Mouse (Mus musculus): Measurements from ENCODE around the gene Tex48. TPM values are rescaled to one million over a fixed set of nuclear protein-coding genes. Genes with fewer than 3 reads are reported as not detected.

Tex48 gene
- polyA plus RNA-seq, 1 experiment from 2014 or later = not detected

- Histone ChIP-seq H3K4me1 (peaks cover 16% of the 10 kb centered on the region), H3K4me3 (no peak overlapping the region), H3K36me3 (no peaks in the 10 kb centered on the region), H3K27ac (replicated peaks) (0 out of 2 replicates have a peak overlapping the region, but pooled peaks have one; percentile 2), H3K9ac (no peak overlapping the region), H3K4me2 (no peak overlapping the region), H3K27me3 (replicated peaks) (no peaks in the 10 kb centered on the region), H3K9me3 (peaks cover 4% of the 10 kb centered on the region; the same call in 1 of the 2 replicates)
- no peak for ATAC-seq (ENCODE audit: extremely low read depth, insufficient number of reproducible peaks, low FRiP score, low TSS enrichment)
- WGBS = 59% methylated on average over 5 of the region's 5 CpGs
These were observed 27.6 kb downstream of the Tex48 start for GRCm38 (mm10) chr4:63594459-63595110.

- no peak overlapping the region for H3K9ac ChIP-seq
- no peaks in the 10 kb centered on the region for H3K9me3 ChIP-seq
- H3K4me3 ChIP-seq = no peak overlapping the region
- no peak overlapping the region for H3K27ac ChIP-seq (replicated peaks)
- no peaks in the 10 kb centered on the region for H3K36me3 ChIP-seq
- no peaks in the 10 kb centered on the region for H3K27me3 ChIP-seq (replicated peaks)
- H3K4me2 ChIP-seq = no peak overlapping the region
- no peak for ATAC-seq (ENCODE audit: extremely low read depth, insufficient number of reproducible peaks, low FRiP score, low TSS enrichment)
- WGBS = 76% methylated on average over 4 of the region's 4 CpGs
- H3K4me1 ChIP-seq = peaks cover 21% of the 10 kb centered on the region
These were observed 31.7 kb downstream of the Tex48 start for GRCm38 (mm10) chr4:63590538-63590937.

- ATAC-seq (ENCODE audit: extremely low read depth, insufficient number of reproducible peaks, low FRiP score, low TSS enrichment) = no peak
- no peaks in the 10 kb centered on the region for H3K9me3 ChIP-seq
- WGBS = 77% methylated on average over 7 of the region's 7 CpGs
- H3K36me3 ChIP-seq = no peaks in the 10 kb centered on the region; the same call in 1 of the 2 replicates
- no peak overlapping the region for H3K9ac ChIP-seq
- H3K4me2 ChIP-seq = no peak overlapping the region
- H3K27me3 ChIP-seq (replicated peaks) = no peaks in the 10 kb centered on the region
- peaks cover 16% of the 10 kb centered on the region for H3K4me1 ChIP-seq
- H3K27ac ChIP-seq (replicated peaks) = no peak overlapping the region
- H3K4me3 ChIP-seq = no peak overlapping the region
These were observed 32.2 kb downstream of the Tex48 start for GRCm38 (mm10) chr4:63589987-63590386.

- WGBS = 76% methylated on average over 2 of the region's 2 CpGs
- H3K9me3 ChIP-seq = no peaks in the 10 kb centered on the region
These were observed 36.0 kb downstream of the Tex48 start for GRCm38 (mm10) chr4:63586240-63586639.

GRCm38 (mm10) chr4:63585216-63585615 lies 37.0 kb downstream of the Tex48 start:
- H3K27me3 ChIP-seq (replicated peaks) = no peaks in the 10 kb centered on the region
- WGBS = 87% methylated on average over 10 of the region's 10 CpGs
- H3K4me3 ChIP-seq = no peak overlapping the region
- no peak overlapping the region for H3K9ac ChIP-seq
- no peak overlapping the region for H3K27ac ChIP-seq (replicated peaks)
- no peak for ATAC-seq (ENCODE audit: extremely low read depth, insufficient number of reproducible peaks, low FRiP score, low TSS enrichment)
- H3K9me3 ChIP-seq = no peaks in the 10 kb centered on the region
- no peaks in the 10 kb centered on the region; the same call in 1 of the 2 replicates for H3K36me3 ChIP-seq
- H3K4me2 ChIP-seq = no peak overlapping the region
- peaks cover 5% of the 10 kb centered on the region; the same call in 1 of the 2 replicates for H3K4me1 ChIP-seq

More at GRCm38 (mm10) chr4:63586240-63586639, 36.0 kb downstream of the Tex48 start:
- ATAC-seq (ENCODE audit: extremely low read depth, insufficient number of reproducible peaks, low FRiP score, low TSS enrichment) = no peak
- Histone ChIP-seq H3K4me2 (no peak overlapping the region), H3K27me3 (replicated peaks) (no peaks in the 10 kb centered on the region), H3K9ac (no peak overlapping the region), H3K4me3 (no peak overlapping the region), H3K36me3 (no peaks in the 10 kb centered on the region; the same call in 1 of the 2 replicates), H3K27ac (replicated peaks) (no peak overlapping the region), H3K4me1 (peaks cover 5% of the 10 kb centered on the region; the same call in 1 of the 2 replicates)

GRCm38 (mm10) chr4:63582580-63582979 lies 39.6 kb downstream of the Tex48 start:
- Histone ChIP-seq H3K4me1 (peaks cover 5% of the 10 kb centered on the region; the same call in 1 of the 2 replicates), H3K4me3 (no peak overlapping the region), H3K9me3 (0 out of 2 replicates have a peak, but pooled peaks cover 2% of the 10 kb centered on the region), H3K27me3 (replicated peaks) (no peaks in the 10 kb centered on the region), H3K4me2 (no peak overlapping the region), H3K27ac (replicated peaks) (no peak overlapping the region), H3K9ac (no peak overlapping the region), H3K36me3 (peaks cover 5% of the 10 kb centered on the region)
- no peak for ATAC-seq (ENCODE audit: extremely low read depth, insufficient number of reproducible peaks, low FRiP score, low TSS enrichment)
- WGBS = 73% methylated on average over 5 of the region's 5 CpGs

GRCm38 (mm10) chr4:63580078-63580477 lies 42.1 kb downstream of the Tex48 start:
- ATAC-seq (ENCODE audit: extremely low read depth, insufficient number of reproducible peaks, low FRiP score, low TSS enrichment) = no peak; the same call in 1 of the 2 replicates
- Histone ChIP-seq H3K4me2 (no peak overlapping the region), H3K4me3 (no peak overlapping the region), H3K27ac (replicated peaks) (no peak overlapping the region), H3K36me3 (peaks cover 9% of the 10 kb centered on the region), H3K9me3 (0 out of 2 replicates have a peak, but pooled peaks cover 6% of the 10 kb centered on the region), H3K27me3 (replicated peaks) (no peaks in the 10 kb centered on the region), H3K4me1 (no peaks in the 10 kb centered on the region), H3K9ac (no peak overlapping the region)
- 54% methylated on average over 6 of the region's 6 CpGs for WGBS

- ATAC-seq (ENCODE audit: extremely low read depth, insufficient number of reproducible peaks, low FRiP score, low TSS enrichment) = no peak
- Histone ChIP-seq H3K4me1 (no peaks in the 10 kb centered on the region), H3K27me3 (replicated peaks) (no peaks in the 10 kb centered on the region), H3K9me3 (0 out of 2 replicates have a peak, but pooled peaks cover 6% of the 10 kb centered on the region), H3K36me3 (peaks cover 9% of the 10 kb centered on the region), H3K4me2 (no peak overlapping the region), H3K4me3 (no peak overlapping the region), H3K9ac (no peak overlapping the region), H3K27ac (replicated peaks) (no peak overlapping the region)
- 84% methylated on average over 14 of the region's 14 CpGs for WGBS
These were observed 42.6 kb downstream of the Tex48 start for GRCm38 (mm10) chr4:63579649-63580048.

GRCm38 (mm10) chr4:63572621-63573020 lies 49.6 kb downstream of the Tex48 start:
- Histone ChIP-seq H3K4me3 (no peak overlapping the region), H3K4me2 (no peak overlapping the region), H3K4me1 (peaks cover 11% of the 10 kb centered on the region; the same call in 1 of the 2 replicates), H3K27ac (replicated peaks) (no peak overlapping the region), H3K36me3 (peaks cover 23% of the 10 kb centered on the region), H3K27me3 (replicated peaks) (no peaks in the 10 kb centered on the region), H3K9ac (no peak overlapping the region), H3K9me3 (0 out of 2 replicates have a peak, but pooled peaks cover 12% of the 10 kb centered on the region)
- no peak for ATAC-seq (ENCODE audit: extremely low read depth, insufficient number of reproducible peaks, low FRiP score, low TSS enrichment)
- WGBS = 77% methylated on average over 5 of the region's 5 CpGs

- Histone ChIP-seq H3K9ac (no peak overlapping the region), H3K4me1 (peaks cover 11% of the 10 kb centered on the region; the same call in 1 of the 2 replicates), H3K36me3 (peaks cover 28% of the 10 kb centered on the region), H3K4me2 (no peak overlapping the region), H3K27ac (replicated peaks) (no peak overlapping the region), H3K4me3 (no peak overlapping the region), H3K27me3 (replicated peaks) (no peaks in the 10 kb centered on the region), H3K9me3 (0 out of 2 replicates have a peak, but pooled peaks cover 7% of the 10 kb centered on the region)
- ATAC-seq (ENCODE audit: extremely low read depth, insufficient number of reproducible peaks, low FRiP score, low TSS enrichment) = no peak
- WGBS = 50% methylated on average over 7 of the region's 7 CpGs
These were observed 51.9 kb downstream of the Tex48 start for GRCm38 (mm10) chr4:63570208-63570781.

- 78% methylated on average over 8 of the region's 8 CpGs for WGBS
- no peak overlapping the region for H3K4me2 ChIP-seq
- H3K27me3 ChIP-seq (replicated peaks) = no peaks in the 10 kb centered on the region
- 0 out of 2 replicates have a peak, but pooled peaks cover 7% of the 10 kb centered on the region for H3K9me3 ChIP-seq
- no peak overlapping the region for H3K9ac ChIP-seq
- peaks cover 28% of the 10 kb centered on the region for H3K36me3 ChIP-seq
- H3K4me1 ChIP-seq = peaks cover 11% of the 10 kb centered on the region; the same call in 1 of the 2 replicates
- no peak for ATAC-seq (ENCODE audit: extremely low read depth, insufficient number of reproducible peaks, low FRiP score, low TSS enrichment)
- no peak overlapping the region for H3K4me3 ChIP-seq
- H3K27ac ChIP-seq (replicated peaks) = no peak overlapping the region
These were observed 52.9 kb downstream of the Tex48 start for GRCm38 (mm10) chr4:63569322-63569721.

Measured in heart, embryonic 13.5 days (tissue).